Mouse (Mus musculus) liver, adult 2 months (tissue): ENCODE data around the gene Tmem132d. TPM values are rescaled to one million over a fixed set of nuclear protein-coding genes. Genes with fewer than 3 reads are reported as not detected.

ENCODE experiments used
- DNase-seq: peaks from one replicate; pipeline ENCODE4 v3.0.0-alpha.2; 2011; ENCODE audit warnings: low read depth, low spot score; ENCODE audit errors: extremely low read depth
- H3K27ac ChIP-seq: fragments of 200-500 bp; replicated peaks from 2 replicates; pipeline ENCODE4 v1.5.1; 2012; ENCODE audit warnings: low read depth, mild to moderate bottlenecking, control low read depth, inconsistent platforms, low read length; ENCODE audit not compliant: insufficient read depth
- H3K27me3 ChIP-seq: fragments of 200-500 bp; 2 replicates; pipeline ENCODE4 v1.6.1; 2012; ENCODE audit warnings: mild to moderate bottlenecking, moderate library complexity, low read length, inconsistent platforms; ENCODE audit not compliant: control insufficient read depth, insufficient read depth
- H3K36me3 ChIP-seq: fragments of 200-500 bp; 2 replicates; pipeline ENCODE4 v1.6.1; 2012; ENCODE audit warnings: low read length, inconsistent platforms; ENCODE audit not compliant: control insufficient read depth, insufficient read depth
- H3K4me1 ChIP-seq: fragments of 200-500 bp; 2 replicates; pipeline ENCODE4 v1.6.1; 2011; ENCODE audit warnings: low read length; ENCODE audit not compliant: control insufficient read depth, insufficient read depth
- H3K4me3 ChIP-seq: fragments of 200-500 bp; 2 replicates; pipeline ENCODE4 v1.5.1; 2011; ENCODE audit warnings: low read depth, mild to moderate bottlenecking, control low read depth, low read length, moderate library complexity; ENCODE audit not compliant: insufficient read depth
- H3K79me2 ChIP-seq: fragments of 200-500 bp; 2 replicates; pipeline ENCODE4 v1.6.1; 2012; ENCODE audit warnings: inconsistent platforms, mild to moderate bottlenecking, low read length, moderate library complexity; ENCODE audit not compliant: control insufficient read depth, insufficient read depth
- H3K9ac ChIP-seq: fragments of 200-500 bp; 2 replicates; pipeline ENCODE4 v1.6.1; 2012; ENCODE audit warnings: low read depth, mild to moderate bottlenecking, control low read depth, inconsistent platforms, low read length
- CTCF ChIP-seq: fragments of 200-500 bp; IDR thresholded peaks from 2 replicates; pipeline ENCODE4 v1.5.1; 2011; ENCODE audit warnings: low read depth, low read length, control low read depth
- POLR2A ChIP-seq: fragments of 200-500 bp; IDR thresholded peaks from 2 replicates; pipeline ENCODE4 v1.6.1; 2011; ENCODE audit warnings: low read length, control low read depth; ENCODE audit not compliant: insufficient read depth; ENCODE audit errors: extremely low read depth
- WGBS: fragments of 180-500 bp; shearing (Covaris S2); methylation state at CpG from one replicate; pipeline ENCODE4 v1.1.7; 2018; 5-methylcytosine and 5-hydroxymethylcytosine counted together
- polyA plus RNA-seq: library from polyadenylated mRNA; depleted of rRNA; stranded (reverse); fragments of >200 nt; gene quantifications from 2 replicates; pipeline ENCODE4 v1.2.3, GENCODE M21; 2012; rRNA removed
- total RNA-seq: library from RNA; depleted of rRNA; stranded (reverse); fragments of >200 nt; gene quantifications from 2 replicates; pipeline ENCODE4 v1.2.3, GENCODE M21; 2014; rRNA removed

The Tmem132d gene
- not detected in 2 replicates for total RNA-seq
- polyA plus RNA-seq, result not detected in 2 replicates

DNA sequence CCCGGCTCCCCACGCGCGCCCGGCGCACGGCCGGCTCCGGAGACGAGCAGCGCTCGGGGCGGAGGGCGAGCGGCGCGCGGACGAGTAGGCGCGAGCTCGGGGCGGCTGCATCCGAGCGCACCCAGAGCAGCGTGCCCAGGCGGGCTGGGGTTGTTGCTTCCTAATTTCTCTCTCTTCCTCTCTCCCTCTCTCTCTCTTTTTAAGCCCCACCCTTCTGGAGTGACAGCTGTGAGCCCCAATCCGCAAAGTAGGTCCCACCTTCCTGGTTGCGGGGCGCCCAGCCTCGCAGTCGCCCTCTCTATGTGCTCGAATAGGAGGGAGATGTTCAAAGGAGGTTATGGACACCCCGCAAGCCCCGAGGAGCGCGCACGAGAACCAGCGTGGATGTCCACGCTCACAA lies at the start of gene Tmem132d:
TSS of gene Tmem132d (minus strand) at position 162 of the 400 bp plus-strand sequence.
- 1% methylated on average over 40 of the region's 40 CpGs for WGBS
- H3K4me3 ChIP-seq, result no peak within 1 kb of the TSS
- H3K79me2 ChIP-seq, result no peaks in the 10 kb centered on the region
- H3K4me1 ChIP-seq, result no peaks in the 10 kb centered on the region
- DNase-seq, result no peak
- no peaks in the 10 kb centered on the region for H3K27me3 ChIP-seq
- H3K36me3 ChIP-seq, result no peaks in the 10 kb centered on the region
- no peak within 1 kb of the TSS for H3K9ac ChIP-seq
- no peak within 1 kb of the TSS for H3K27ac ChIP-seq
- TF ChIP-seq POLR2A (no peak), CTCF (no peak)

GRCm38 (mm10) chr5:128480816-128481215 lies 47.9 kb upstream of the Tmem132d start:
- no peaks in the 10 kb centered on the region for H3K4me1 ChIP-seq
- no peak overlapping the region for H3K27ac ChIP-seq
- H3K4me3 ChIP-seq, result no peak overlapping the region
- WGBS, result 72% methylated on average over 6 of the region's 6 CpGs
- H3K9ac ChIP-seq, result no peak overlapping the region
- no peaks in the 10 kb centered on the region for H3K36me3 ChIP-seq
- no peaks in the 10 kb centered on the region for H3K79me2 ChIP-seq
- TF ChIP-seq CTCF (no peak), POLR2A (no peak)
- H3K27me3 ChIP-seq, result no peaks in the 10 kb centered on the region
- DNase-seq, result no peak

DNA sequence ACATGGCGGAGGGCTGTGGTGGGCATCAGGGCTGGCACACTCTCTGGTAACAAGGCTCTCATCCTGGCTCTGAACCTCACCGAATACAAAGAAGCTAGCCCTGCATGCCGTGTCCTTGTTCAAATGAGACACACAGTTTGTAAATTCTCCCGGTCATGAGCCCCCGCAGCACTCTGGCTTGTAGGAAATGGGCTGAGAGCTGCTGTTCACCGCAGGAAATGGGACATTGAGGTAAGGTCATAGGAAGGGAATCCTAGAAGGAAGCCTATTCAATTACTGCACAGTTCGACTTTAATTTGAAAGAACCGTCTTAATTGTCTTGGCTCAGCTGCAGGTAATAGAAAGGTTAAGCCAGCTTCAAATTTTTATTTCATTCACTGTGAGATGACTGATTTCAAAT lies 42.5 kb upstream of the Tmem132d start:
- Histone ChIP-seq H3K36me3 (no peaks in the 10 kb centered on the region), H3K9ac (no peak overlapping the region), H3K27ac (no peak overlapping the region), H3K79me2 (no peaks in the 10 kb centered on the region), H3K4me1 (no peaks in the 10 kb centered on the region), H3K4me3 (no peak overlapping the region), H3K27me3 (peaks cover 2% of the 10 kb centered on the region; the same call in 1 of the 2 replicates)
- TF ChIP-seq POLR2A, result no peak
- no peak for TF ChIP-seq CTCF
- 75% methylated on average over 8 of the region's 8 CpGs for WGBS
- DNase-seq, result no peak

- 75% methylated on average over 14 of the region's 14 CpGs for WGBS
- no peak overlapping the region for H3K27ac ChIP-seq
- no peak for DNase-seq
- no peaks in the 10 kb centered on the region for H3K36me3 ChIP-seq
- no peak overlapping the region for H3K4me3 ChIP-seq
- H3K9ac ChIP-seq, result no peak overlapping the region
- H3K27me3 ChIP-seq, result peaks cover 2% of the 10 kb centered on the region; the same call in 1 of the 2 replicates
- TF ChIP-seq POLR2A (no peak), CTCF (no peak)
- H3K4me1 ChIP-seq, result no peaks in the 10 kb centered on the region
- no peaks in the 10 kb centered on the region for H3K79me2 ChIP-seq
These were observed 36.9 kb upstream of the Tmem132d start for GRCm38 (mm10) chr5:128469812-128470211.

GRCm38 (mm10) chr5:128464514-128464913 lies 31.6 kb upstream of the Tmem132d start:
- no peaks in the 10 kb centered on the region for H3K79me2 ChIP-seq
- H3K9ac ChIP-seq, result no peak overlapping the region
- H3K27ac ChIP-seq, result no peak overlapping the region
- H3K4me3 ChIP-seq, result no peak overlapping the region
- H3K27me3 ChIP-seq, result no peaks in the 10 kb centered on the region
- H3K36me3 ChIP-seq, result no peaks in the 10 kb centered on the region
- H3K4me1 ChIP-seq, result no peaks in the 10 kb centered on the region
- DNase-seq, result no peak
- TF ChIP-seq POLR2A, result no peak
- TF ChIP-seq CTCF, result no peak
- WGBS, result 16% methylated on average over 9 of the region's 9 CpGs

- Histone ChIP-seq H3K4me1 (no peaks in the 10 kb centered on the region), H3K79me2 (no peaks in the 10 kb centered on the region), H3K9ac (no peak overlapping the region), H3K27ac (no peak overlapping the region), H3K4me3 (no peak overlapping the region), H3K27me3 (no peaks in the 10 kb centered on the region), H3K36me3 (no peaks in the 10 kb centered on the region)
- no peak for TF ChIP-seq CTCF
- WGBS, result 50% methylated on average over 3 of the region's 3 CpGs
- DNase-seq, result no peak
These were observed 27.7 kb upstream of the Tmem132d start for GRCm38 (mm10) chr5:128460605-128461004.
